Mouse (Mus musculus) cerebellum, adult 2 months (tissue): Measurements from ENCODE around the gene Wbp2. TPM values are rescaled to one million over a fixed set of nuclear protein-coding genes. Genes with fewer than 3 reads are reported as not detected.

Experiments used
- DNase-seq, 2 experiments: peaks; one replicate each; pipeline ENCODE4 v3.0.0; 2021
- H3K27ac ChIP-seq: fragments of 200-500 bp; 2 replicates; pipeline ENCODE4 v1.5.1; 2012; ENCODE audit warnings: low read length, control low read depth, inconsistent platforms; ENCODE audit not compliant: insufficient read depth
- H3K27me3 ChIP-seq: fragments of 200-500 bp; 2 replicates; pipeline ENCODE4 v1.6.1; 2012; ENCODE audit warnings: inconsistent platforms, mild to moderate bottlenecking, low read length, moderate library complexity; ENCODE audit not compliant: control insufficient read depth, insufficient read depth
- H3K4me1 ChIP-seq: fragments of 200-500 bp; 2 replicates; pipeline ENCODE4 v1.6.1; 2011; ENCODE audit warnings: low read length; ENCODE audit not compliant: control insufficient read depth, insufficient read depth
- H3K4me3 ChIP-seq: fragments of 200-500 bp; replicated peaks from 2 replicates; pipeline ENCODE3; 2011; ENCODE audit warnings: mild to moderate bottlenecking, low read depth, low read length, control low read depth; ENCODE audit not compliant: insufficient read depth
- CTCF ChIP-seq: fragments of 200-500 bp; IDR thresholded peaks from 2 replicates; pipeline ENCODE4 v1.5.1; 2011; ENCODE audit warnings: low read depth, mild to moderate bottlenecking, control low read depth, low read length, moderate library complexity, borderline replicate concordance; ENCODE audit not compliant: insufficient read depth
- POLR2A ChIP-seq: fragments of 200-500 bp; IDR thresholded peaks from 2 replicates; pipeline ENCODE4 v1.6.1; 2011; ENCODE audit warnings: low read length, control low read depth, borderline replicate concordance; ENCODE audit not compliant: insufficient read depth
- WGBS: fragments of 180-500 bp; shearing (Covaris S2); methylation state at CpG from one replicate; pipeline ENCODE4 v1.1.7; 2018; 5-methylcytosine and 5-hydroxymethylcytosine counted together
- polyA plus RNA-seq: library from polyadenylated mRNA; depleted of rRNA; stranded (reverse); fragments of >200 nt; gene quantifications from 2 replicates; pipeline ENCODE4 v1.2.3, GENCODE M21; 2012

Gene Wbp2
- polyA plus RNA-seq, 1 experiment = 509 TPM

GRCm38 (mm10) chr11:116061641-116062415, 25.0 kb downstream of the Wbp2 start:
- H3K4me1 ChIP-seq = peaks cover 82% of the 10 kb centered on the region
- peak; percentile 85 to 91 for DNase-seq
- H3K27me3 ChIP-seq = no peaks in the 10 kb centered on the region
- H3K4me3 ChIP-seq = peak overlapping the region; percentile 4
- TF ChIP-seq CTCF (no peak), POLR2A (peak; percentile 29; the same call in 1 of the 2 replicates)
- 12% methylated on average over 13 of the region's 13 CpGs for WGBS
- H3K27ac ChIP-seq = peak overlapping the region; percentile 92

DNA sequence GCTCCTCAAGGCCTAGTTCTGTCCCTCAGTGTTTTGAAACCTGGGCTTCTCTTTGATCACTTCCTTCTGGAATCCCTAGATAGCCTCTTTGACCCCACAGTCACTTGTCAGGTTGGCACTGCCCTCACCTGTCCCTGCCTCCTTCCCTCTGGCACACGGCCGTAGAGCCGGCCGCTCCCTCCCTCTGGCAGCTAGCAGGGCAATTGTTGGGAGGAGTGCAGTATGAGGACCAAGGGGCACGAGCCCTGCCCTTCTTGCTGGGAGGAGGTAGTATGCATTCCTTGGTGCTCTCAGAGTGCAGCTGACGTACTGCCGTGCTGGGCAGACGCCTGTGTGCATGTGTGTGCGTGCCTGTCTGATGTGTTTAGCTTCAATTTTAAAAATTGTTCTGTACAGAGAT, 26.2 kb downstream of the Wbp2 start:
- no peak for TF ChIP-seq POLR2A
- no peak for TF ChIP-seq CTCF
- peak; percentile 62 to 68 for DNase-seq
- WGBS = 21% methylated on average over 9 of the region's 9 CpGs
- peak overlapping the region; percentile 92 for H3K27ac ChIP-seq
- H3K4me1 ChIP-seq = peaks cover 84% of the 10 kb centered on the region
- H3K4me3 ChIP-seq = no peak overlapping the region
- no peaks in the 10 kb centered on the region for H3K27me3 ChIP-seq

GRCm38 (mm10) chr11:116059691-116060025, 27.1 kb downstream of the Wbp2 start:
- Histone ChIP-seq H3K27ac (peak overlapping the region; percentile 58), H3K27me3 (no peaks in the 10 kb centered on the region), H3K4me1 (peaks cover 75% of the 10 kb centered on the region), H3K4me3 (no peak overlapping the region)
- 31% methylated on average over 11 of the region's 11 CpGs for WGBS
- peak; percentile 45 to 50 for DNase-seq
- TF ChIP-seq CTCF = no peak
- TF ChIP-seq POLR2A = no peak

DNA sequence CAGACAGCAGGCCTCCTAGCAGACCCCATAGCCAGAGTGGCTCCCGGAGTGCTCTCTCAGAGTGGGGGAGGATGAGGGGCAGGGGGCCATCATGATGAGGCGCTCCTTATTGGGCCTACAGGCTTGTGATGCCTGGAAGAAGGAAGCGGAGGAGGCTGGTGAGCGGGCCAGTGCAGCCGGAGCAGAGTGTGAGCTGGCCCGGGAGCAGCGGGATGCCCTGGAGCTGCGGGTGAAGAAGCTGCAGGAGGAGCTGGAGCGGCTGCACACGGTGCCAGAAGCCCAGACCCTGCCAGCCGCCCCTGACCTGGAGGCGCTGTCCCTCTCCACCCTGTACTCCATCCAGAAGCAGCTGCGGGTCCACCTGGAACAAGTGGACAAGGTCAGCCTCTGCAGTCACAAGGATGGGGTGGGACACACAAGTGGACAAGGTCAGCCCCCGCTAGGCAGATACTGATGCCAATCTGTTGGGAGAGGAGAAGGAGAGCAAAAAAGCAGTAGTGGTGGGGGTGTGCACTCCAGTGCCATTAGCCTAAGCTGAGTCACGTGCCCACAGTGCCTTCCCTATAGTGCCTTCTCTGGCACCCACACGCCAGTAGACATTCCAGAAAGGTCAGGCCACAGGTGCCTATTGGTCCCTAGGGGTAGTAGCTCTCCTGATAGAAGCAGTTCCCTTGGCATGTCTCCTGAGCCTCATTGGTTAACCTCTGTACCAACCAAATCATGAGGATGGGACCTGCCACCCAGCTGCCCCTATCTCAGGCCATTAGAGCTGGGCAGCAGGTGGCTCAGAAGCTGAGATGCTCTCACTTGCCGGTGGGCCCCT, 27.7 kb downstream of the Wbp2 start:
- Histone ChIP-seq H3K4me1 (peaks cover 70% of the 10 kb centered on the region), H3K27me3 (no peaks in the 10 kb centered on the region), H3K4me3 (no peak overlapping the region), H3K27ac (peak overlapping the region; percentile 58)
- DNase-seq = peak in 1 of 2 experiments; percentile 51
- TF ChIP-seq CTCF (no peak), POLR2A (no peak)
- WGBS = 46% methylated on average over 17 of the region's 17 CpGs

DNA sequence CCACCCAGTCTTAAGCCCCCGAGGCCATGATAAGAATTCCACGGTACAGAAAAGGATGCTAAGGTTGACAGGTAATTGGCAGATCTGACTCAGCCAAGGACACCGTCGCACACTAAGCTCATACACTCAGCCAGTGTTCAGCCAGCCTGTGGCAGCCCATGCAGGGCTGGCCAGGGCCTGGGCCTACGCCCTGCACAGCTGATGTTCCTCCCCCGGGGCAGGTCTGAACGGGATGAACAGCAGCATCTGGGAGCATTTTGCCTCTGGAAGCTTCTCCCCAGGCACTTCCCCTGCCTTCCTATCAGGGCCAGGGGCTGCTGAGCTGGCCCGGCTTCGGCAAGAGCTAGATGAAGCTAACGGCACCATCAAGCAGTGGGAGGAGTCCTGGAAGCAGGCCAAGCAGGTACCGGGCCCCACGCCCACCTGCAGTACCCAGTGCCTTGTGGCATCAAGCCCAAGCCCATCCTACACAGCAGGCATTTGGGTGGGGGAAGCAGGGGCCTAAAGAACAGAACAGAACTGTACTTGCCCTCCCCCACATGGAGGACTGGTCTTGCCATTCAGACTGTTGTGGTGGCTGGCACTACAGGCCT, 28.7 kb downstream of the Wbp2 start:
- DNase-seq = no peak
- WGBS = 39% methylated on average over 12 of the region's 12 CpGs

GRCm38 (mm10) chr11:116057237-116057881, 29.4 kb downstream of the Wbp2 start:
- H3K27ac ChIP-seq = 0 out of 2 replicates have a peak overlapping the region, but pooled peaks have one; percentile 58
- 53% methylated on average over 4 of the region's 4 CpGs for WGBS
- H3K27me3 ChIP-seq = no peaks in the 10 kb centered on the region
- peaks cover 56% of the 10 kb centered on the region for H3K4me1 ChIP-seq
- H3K4me3 ChIP-seq = no peak overlapping the region
- TF ChIP-seq POLR2A = no peak
- TF ChIP-seq CTCF = no peak
- DNase-seq = no peak

More for the DNA sequence above, 28.7 kb downstream of the Wbp2 start:
- H3K27ac ChIP-seq = peak overlapping the region; percentile 58
- H3K4me1 ChIP-seq = peaks cover 64% of the 10 kb centered on the region
- no peak overlapping the region for H3K4me3 ChIP-seq
- no peak for TF ChIP-seq CTCF
- TF ChIP-seq POLR2A = no peak
- H3K27me3 ChIP-seq = no peaks in the 10 kb centered on the region

DNA sequence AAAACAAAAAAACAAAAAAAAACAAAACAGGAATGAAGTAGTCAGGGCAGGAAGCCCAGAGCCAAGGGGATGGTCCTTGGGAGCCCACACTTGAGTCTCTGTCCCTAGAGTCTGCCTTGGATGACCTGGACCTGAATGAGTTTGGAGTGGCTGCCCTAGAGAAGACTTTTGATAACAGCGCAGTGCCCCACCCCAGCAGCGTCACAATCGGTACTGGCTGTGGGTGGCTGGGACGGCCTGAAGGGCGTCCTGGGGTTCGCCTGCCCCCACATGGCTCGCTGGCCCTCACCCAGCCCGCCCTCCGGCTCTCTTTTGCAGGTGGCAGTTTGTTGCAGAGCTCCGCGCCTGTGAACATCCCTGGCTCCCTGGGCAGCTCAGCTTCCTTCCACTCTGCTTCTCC, 30.9 kb downstream of the Wbp2 start:
- DNase-seq = no peak
- Histone ChIP-seq H3K4me1 (peaks cover 42% of the 10 kb centered on the region), H3K4me3 (no peak overlapping the region), H3K27me3 (no peaks in the 10 kb centered on the region), H3K27ac (no peak overlapping the region)
- TF ChIP-seq POLR2A (no peak), CTCF (no peak)
- 86% methylated on average over 11 of the region's 11 CpGs for WGBS

DNA sequence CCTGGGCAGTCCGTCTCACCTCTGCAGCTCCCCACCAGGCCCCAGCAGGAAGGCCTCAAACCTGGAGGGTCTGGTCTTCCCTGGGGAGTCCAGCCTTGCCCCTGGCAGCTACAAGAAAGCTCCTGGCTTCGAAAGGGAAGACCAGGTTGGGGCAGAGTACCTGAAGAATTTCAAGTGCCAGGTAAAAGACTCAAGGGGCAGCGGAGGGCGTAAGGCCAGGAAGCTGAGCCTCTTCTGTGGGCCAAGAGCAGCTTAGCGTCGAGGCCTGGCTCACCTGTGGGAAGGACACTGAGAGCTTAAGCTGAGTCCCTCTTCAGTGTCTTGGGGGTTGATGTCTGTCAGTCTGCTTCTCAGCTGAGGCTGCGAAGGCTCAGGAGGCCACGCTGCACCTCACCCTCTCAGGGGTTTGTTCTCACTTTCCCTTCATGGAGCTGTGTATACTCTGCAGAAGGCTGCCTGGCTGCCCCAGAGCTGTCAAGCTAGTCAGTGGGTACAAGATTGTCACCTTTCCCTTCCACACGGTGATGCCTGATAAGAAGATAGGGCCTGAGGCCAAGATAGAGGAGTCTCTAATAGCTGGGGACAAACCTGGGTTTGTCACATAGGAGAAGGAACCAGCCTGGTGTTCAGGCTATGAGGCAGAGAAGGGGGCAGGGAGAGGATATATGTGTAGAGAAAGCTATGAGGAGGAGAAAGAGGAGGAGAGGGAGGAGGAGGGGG, 33.1 kb downstream of the Wbp2 start:
- WGBS = 88% methylated on average over 9 of the region's 9 CpGs
- no peak for TF ChIP-seq POLR2A
- no peak for TF ChIP-seq CTCF

More for the DNA sequence above, 33.1 kb downstream of the Wbp2 start:
- H3K27me3 ChIP-seq = no peaks in the 10 kb centered on the region
- peaks cover 20% of the 10 kb centered on the region for H3K4me1 ChIP-seq
- DNase-seq = no peak
- no peak overlapping the region for H3K4me3 ChIP-seq
- H3K27ac ChIP-seq = no peak overlapping the region
